Mouse (Mus musculus) MEL (cell line): ENCODE measurements at regions not wholly inside any gene's neighbourhood (a gene's known extent, or its start where the extent isn't known, plus 50 kb on each side); places are given as distances from the start of the nearest gene placed in this dataset.

Experiments
- CTCF ChIP-seq, 3 experiments: IDR thresholded peaks in 2 of 3; conservative IDR thresholded peaks in 1 of 3; 2 replicates each; pipeline ENCODE4 v1.5.1; 2011 to 2012; ENCODE audit warnings: low read length in 3 of 3, low read depth in 2 of 3, mild to moderate bottlenecking in 2 of 3, improper control_type of control experiment in 1 of 3, inconsistent platforms in 1 of 3, mixed read lengths in 1 of 3, moderate library complexity in 1 of 3; ENCODE audit not compliant: control insufficient read depth in 1 of 3, insufficient read depth in 1 of 3, poor library complexity in 1 of 3, severe bottlenecking in 1 of 3
- RAD21 ChIP-seq: IDR thresholded peaks from 2 replicates; pipeline ENCODE4 v1.6.1; 2011; ENCODE audit warnings: mild to moderate bottlenecking, low read depth, low read length, improper control_type of control experiment

GRCm38 (mm10) chr8:56978994-56979393, 341.8 kb upstream of the Hand2 start:
- no peak for TF ChIP-seq CTCF (IDR thresholded peaks at IDR 0.05 in 2 of 3, conservative IDR thresholded peaks at IDR 0.05 in 1 of 3; ENCODE audit: control insufficient read depth in 1 of 3, insufficient read depth in 1 of 3, low read depth in 2 of 3, low read length in 3 of 3, poor library complexity in 1 of 3, severe bottlenecking in 1 of 3)
- no peak for TF ChIP-seq RAD21
